Mouse (Mus musculus): Measurements from ENCODE around the gene Rhbg. TPM values are rescaled to one million over a fixed set of nuclear protein-coding genes. Genes with fewer than 3 reads are reported as not detected.

Rhbg gene
- polyA plus RNA-seq, 1 experiment from 2014 or later, result 0.19 TPM

GRCm38 (mm10) chr3:88237556-88238194, 16.8 kb downstream of the Rhbg start:
- no peak overlapping the region for H3K27ac ChIP-seq (ENCODE audit: poor library complexity, severe bottlenecking)
- no peak overlapping the region for H3K4me2 ChIP-seq
- WGBS, result 10% methylated on average over 10 of the region's 10 CpGs
- ATAC-seq (ENCODE audit: insufficient number of reproducible peaks, low FRiP score), result no peak
- peaks cover 5% of the 10 kb centered on the region for H3K4me1 ChIP-seq (replicated peaks)
- H3K4me3 ChIP-seq, result no peak overlapping the region
- H3K36me3 ChIP-seq, result no peaks in the 10 kb centered on the region
- H3K9me3 ChIP-seq (replicated peaks), result no peaks in the 10 kb centered on the region
- no peak overlapping the region for H3K9ac ChIP-seq
- peaks cover 97% of the 10 kb centered on the region for H3K27me3 ChIP-seq (replicated peaks)

- H3K4me3 ChIP-seq, result no peak overlapping the region
- H3K9me3 ChIP-seq (replicated peaks), result no peaks in the 10 kb centered on the region
- H3K27ac ChIP-seq (ENCODE audit: poor library complexity, severe bottlenecking), result no peak overlapping the region
- peaks cover 96% of the 10 kb centered on the region for H3K27me3 ChIP-seq (replicated peaks)
- no peaks in the 10 kb centered on the region for H3K36me3 ChIP-seq
- peaks cover 5% of the 10 kb centered on the region for H3K4me1 ChIP-seq (replicated peaks)
- H3K9ac ChIP-seq, result no peak overlapping the region
- H3K4me2 ChIP-seq, result no peak overlapping the region
- no peak for ATAC-seq (ENCODE audit: insufficient number of reproducible peaks, low FRiP score)
- WGBS, result 26% methylated on average over 6 of the region's 6 CpGs
These were observed 17.4 kb downstream of the Rhbg start for GRCm38 (mm10) chr3:88237161-88237555.

DNA sequence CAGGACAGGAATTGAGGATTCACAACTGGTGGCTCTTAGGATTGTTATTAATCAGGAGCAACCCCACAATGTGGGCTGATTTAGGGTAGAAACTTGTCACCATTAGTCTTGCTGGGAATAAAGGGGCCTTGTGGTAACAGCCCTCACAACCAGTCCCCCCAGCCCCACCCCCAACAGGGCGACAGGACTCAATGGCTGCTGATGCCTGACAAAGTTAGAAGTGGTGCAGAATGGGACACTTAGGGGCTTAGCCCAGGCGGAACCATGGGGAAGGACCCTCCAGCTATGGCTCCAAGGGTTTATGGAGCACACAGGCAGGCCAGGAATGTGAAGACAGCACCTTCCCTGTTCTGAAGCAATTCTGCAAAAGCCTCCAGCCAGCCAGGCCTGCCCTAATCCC, 18.9 kb downstream of the Rhbg start:
- no peaks in the 10 kb centered on the region for H3K9me3 ChIP-seq (replicated peaks)
- no peaks in the 10 kb centered on the region for H3K36me3 ChIP-seq
- no peaks in the 10 kb centered on the region for H3K4me1 ChIP-seq (replicated peaks)
- H3K27me3 ChIP-seq (replicated peaks), result peaks cover 94% of the 10 kb centered on the region
- H3K4me3 ChIP-seq, result no peak overlapping the region
- WGBS, result 53% methylated on average over 2 of the region's 2 CpGs
- no peak for ATAC-seq (ENCODE audit: insufficient number of reproducible peaks, low FRiP score)
- no peak overlapping the region for H3K4me2 ChIP-seq
- no peak overlapping the region for H3K9ac ChIP-seq
- no peak overlapping the region for H3K27ac ChIP-seq (ENCODE audit: poor library complexity, severe bottlenecking)

DNA sequence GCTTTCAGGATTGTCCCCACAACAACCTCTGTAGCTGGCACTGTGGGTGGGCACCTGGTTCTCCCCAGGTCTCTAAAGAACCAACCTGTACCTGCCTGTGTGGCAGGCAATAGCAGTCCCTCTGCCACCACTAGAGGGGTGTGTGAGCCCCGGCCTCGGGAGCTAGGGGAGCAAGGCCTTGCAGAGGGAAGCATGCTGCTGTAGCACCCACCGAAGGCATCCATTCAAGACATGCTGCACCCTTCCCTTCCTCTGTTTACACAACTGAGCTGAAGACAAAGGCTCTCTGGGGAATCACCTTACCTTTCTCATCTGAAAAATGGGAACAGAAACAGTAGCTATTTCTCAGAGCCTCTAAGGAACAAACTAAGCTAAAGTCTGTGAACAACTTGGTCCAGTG, 19.3 kb downstream of the Rhbg start:
- Histone ChIP-seq H3K27me3 (replicated peaks) (peaks cover 94% of the 10 kb centered on the region), H3K9me3 (replicated peaks) (no peaks in the 10 kb centered on the region), H3K36me3 (no peaks in the 10 kb centered on the region), H3K4me3 (no peak overlapping the region), H3K9ac (no peak overlapping the region), H3K4me2 (no peak overlapping the region), H3K4me1 (replicated peaks) (no peaks in the 10 kb centered on the region), H3K27ac (ENCODE audit: poor library complexity, severe bottlenecking) (no peak overlapping the region)
- no peak for ATAC-seq (ENCODE audit: insufficient number of reproducible peaks, low FRiP score)
- 10% methylated on average over 3 of the region's 3 CpGs for WGBS

- no peak overlapping the region for H3K4me2 ChIP-seq
- H3K9me3 ChIP-seq (replicated peaks), result no peaks in the 10 kb centered on the region
- H3K36me3 ChIP-seq, result no peaks in the 10 kb centered on the region
- peaks cover 94% of the 10 kb centered on the region for H3K27me3 ChIP-seq (replicated peaks)
- H3K4me1 ChIP-seq (replicated peaks), result no peaks in the 10 kb centered on the region
- H3K9ac ChIP-seq, result no peak overlapping the region
- ATAC-seq (ENCODE audit: insufficient number of reproducible peaks, low FRiP score), result no peak
- no peak overlapping the region for H3K27ac ChIP-seq (ENCODE audit: poor library complexity, severe bottlenecking)
- 59% methylated on average over 8 of the region's 8 CpGs for WGBS
- H3K4me3 ChIP-seq, result no peak overlapping the region
These were observed 20.5 kb downstream of the Rhbg start for GRCm38 (mm10) chr3:88234041-88234440.

GRCm38 (mm10) chr3:88232851-88233649, 21.5 kb downstream of the Rhbg start:
- WGBS, result 27% methylated on average over 7 of the region's 7 CpGs
- Histone ChIP-seq H3K4me3 (no peak overlapping the region), H3K27me3 (replicated peaks) (peaks cover 94% of the 10 kb centered on the region), H3K9ac (no peak overlapping the region), H3K9me3 (replicated peaks) (no peaks in the 10 kb centered on the region), H3K4me2 (no peak overlapping the region), H3K36me3 (no peaks in the 10 kb centered on the region), H3K4me1 (replicated peaks) (no peaks in the 10 kb centered on the region), H3K27ac (ENCODE audit: poor library complexity, severe bottlenecking) (no peak overlapping the region)
- ATAC-seq (ENCODE audit: insufficient number of reproducible peaks, low FRiP score), result no peak

DNA sequence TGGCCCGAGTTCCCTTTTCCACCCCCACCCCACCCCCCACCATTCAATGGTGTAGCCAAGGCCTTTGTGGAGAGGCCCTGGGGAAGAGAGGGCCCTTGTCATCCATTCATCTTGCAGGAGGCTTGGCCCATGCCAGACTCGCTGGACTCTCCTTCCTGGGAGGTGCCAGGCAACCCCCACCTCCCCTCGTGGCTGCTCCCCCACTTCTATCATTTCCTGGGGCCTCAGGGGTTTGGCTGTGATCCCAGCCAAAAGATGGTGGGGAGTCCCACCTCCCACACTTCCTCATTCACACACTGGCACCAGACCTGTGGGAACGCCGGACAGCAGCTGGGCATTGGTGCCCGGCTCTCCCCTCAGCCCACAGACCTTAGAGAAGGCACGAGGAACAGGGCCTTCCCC, 22.2 kb downstream of the Rhbg start:
- 53% methylated on average over 7 of the region's 7 CpGs for WGBS
- Histone ChIP-seq H3K36me3 (no peaks in the 10 kb centered on the region), H3K27me3 (replicated peaks) (peaks cover 90% of the 10 kb centered on the region), H3K9ac (no peak overlapping the region), H3K4me2 (no peak overlapping the region), H3K4me1 (replicated peaks) (no peaks in the 10 kb centered on the region), H3K27ac (ENCODE audit: poor library complexity, severe bottlenecking) (no peak overlapping the region), H3K9me3 (replicated peaks) (no peaks in the 10 kb centered on the region), H3K4me3 (no peak overlapping the region)
- ATAC-seq (ENCODE audit: insufficient number of reproducible peaks, low FRiP score), result no peak

GRCm38 (mm10) chr3:88231061-88231641, 23.4 kb downstream of the Rhbg start:
- H3K4me1 ChIP-seq (replicated peaks), result no peaks in the 10 kb centered on the region
- WGBS, result 57% methylated on average over 1 of the region's 1 CpGs
- no peak overlapping the region for H3K4me2 ChIP-seq

DNA sequence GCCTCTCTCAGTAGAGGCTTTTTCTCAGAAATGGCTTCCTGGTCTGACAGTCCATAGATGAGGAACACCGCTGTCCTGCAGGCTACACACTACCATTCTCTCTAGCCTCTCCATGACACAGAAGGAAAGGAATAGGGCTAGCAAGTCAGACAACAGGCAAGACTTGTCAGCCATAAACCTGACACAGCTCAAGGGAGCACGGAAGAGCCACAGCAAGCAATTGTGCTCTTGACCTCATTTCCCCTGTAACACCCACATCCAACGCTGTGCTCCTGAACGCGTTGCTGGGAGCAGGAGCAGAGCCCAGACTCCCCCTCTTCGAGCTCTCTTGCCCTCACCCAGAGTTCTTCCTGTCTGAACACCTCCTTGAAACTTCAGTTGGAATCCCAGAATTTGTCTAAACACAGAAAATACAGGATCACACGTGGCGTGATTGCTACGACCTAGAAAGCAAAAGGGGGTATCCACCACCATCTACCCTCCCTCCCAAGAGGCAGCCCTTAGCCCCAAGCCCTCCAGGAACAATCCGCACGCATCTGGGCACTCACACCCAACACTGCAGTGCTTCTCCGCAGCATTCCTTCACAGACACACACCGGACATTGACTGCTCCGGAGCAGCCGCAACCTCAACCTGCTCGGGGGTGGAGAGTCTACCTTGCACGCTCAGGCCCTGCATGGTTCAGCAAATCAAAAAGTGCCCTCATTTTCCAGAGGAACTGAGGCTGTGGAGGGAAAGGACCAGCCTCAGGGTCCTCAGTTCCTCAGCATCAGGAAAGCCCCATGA, 24.1 kb downstream of the Rhbg start:
- no peak for ATAC-seq (ENCODE audit: insufficient number of reproducible peaks, low FRiP score)
- 45% methylated on average over 17 of the region's 17 CpGs for WGBS
- Histone ChIP-seq H3K9ac (no peak overlapping the region), H3K27ac (ENCODE audit: poor library complexity, severe bottlenecking) (no peak overlapping the region), H3K4me1 (replicated peaks) (no peaks in the 10 kb centered on the region), H3K4me2 (no peak overlapping the region), H3K9me3 (replicated peaks) (no peaks in the 10 kb centered on the region), H3K27me3 (replicated peaks) (peaks cover 81% of the 10 kb centered on the region), H3K4me3 (no peak overlapping the region), H3K36me3 (no peaks in the 10 kb centered on the region)

More at GRCm38 (mm10) chr3:88231061-88231641, 23.4 kb downstream of the Rhbg start:
- H3K4me3 ChIP-seq, result no peak overlapping the region
- ATAC-seq (ENCODE audit: insufficient number of reproducible peaks, low FRiP score), result no peak
- no peaks in the 10 kb centered on the region for H3K36me3 ChIP-seq
- no peak overlapping the region for H3K9ac ChIP-seq
- H3K27me3 ChIP-seq (replicated peaks), result peaks cover 81% of the 10 kb centered on the region
- H3K27ac ChIP-seq (ENCODE audit: poor library complexity, severe bottlenecking), result no peak overlapping the region
- H3K9me3 ChIP-seq (replicated peaks), result no peaks in the 10 kb centered on the region

- Histone ChIP-seq H3K27me3 (replicated peaks) (peaks cover 83% of the 10 kb centered on the region), H3K4me1 (replicated peaks) (no peaks in the 10 kb centered on the region), H3K36me3 (no peaks in the 10 kb centered on the region), H3K4me3 (no peak overlapping the region), H3K4me2 (no peak overlapping the region), H3K27ac (ENCODE audit: poor library complexity, severe bottlenecking) (no peak overlapping the region), H3K9me3 (replicated peaks) (no peaks in the 10 kb centered on the region), H3K9ac (no peak overlapping the region)
- 74% methylated on average over 6 of the region's 6 CpGs for WGBS
- ATAC-seq (ENCODE audit: insufficient number of reproducible peaks, low FRiP score), result no peak
These were observed 25.0 kb downstream of the Rhbg start for GRCm38 (mm10) chr3:88229526-88229925.

- Histone ChIP-seq H3K4me2 (no peak overlapping the region), H3K27me3 (replicated peaks) (peaks cover 83% of the 10 kb centered on the region), H3K27ac (ENCODE audit: poor library complexity, severe bottlenecking) (no peak overlapping the region), H3K9ac (no peak overlapping the region), H3K4me1 (replicated peaks) (no peaks in the 10 kb centered on the region), H3K36me3 (no peaks in the 10 kb centered on the region), H3K9me3 (replicated peaks) (no peaks in the 10 kb centered on the region), H3K4me3 (no peak overlapping the region)
- ATAC-seq (ENCODE audit: insufficient number of reproducible peaks, low FRiP score), result no peak
- WGBS, result 33% methylated on average over 4 of the region's 4 CpGs
These were observed 25.6 kb downstream of the Rhbg start for GRCm38 (mm10) chr3:88228906-88229305.
